In the genomic region with DNA sequence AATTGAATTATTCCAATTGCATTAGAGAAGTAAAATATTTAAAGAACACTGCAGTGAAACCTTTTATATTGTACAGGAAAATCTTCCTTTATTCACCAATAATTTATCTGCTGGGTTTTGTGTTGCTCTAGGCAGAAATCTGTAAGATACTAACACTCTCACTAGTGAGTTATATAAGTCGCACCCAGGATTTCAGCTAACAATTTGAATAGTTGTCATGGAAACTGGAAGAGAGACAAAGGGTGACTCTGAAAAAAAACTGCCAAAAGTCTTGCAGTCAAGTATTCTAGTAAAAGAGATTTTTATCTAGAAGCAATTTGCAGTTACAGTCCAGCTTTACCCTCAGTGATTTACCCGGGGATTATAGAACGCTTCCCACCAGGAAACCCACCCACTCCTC, we compare ENCODE assay signal across 28 mouse cellular contexts.
DNase-seq lines count a peak whose midpoint lies in the region; ATAC-seq and TF ChIP-seq lines count a peak whose summit lies in the region.
"Had no signal": no experiment of that assay in that cellular context is flagged by ENCODE, and none has a peak within 500 bp of the region (broad histone marks: within the 10 kb centered on the region; RNA-seq: fewer than 3 reads in every experiment).

No protein-coding gene starts in this region.

- peak; percentile 60 for ATAC-seq in forebrain, postnatal 0 days
- no peak for ATAC-seq in forebrain, embryonic 15.5 days (replicated peaks)
- ATAC-seq: intestine, postnatal 0 days had no signal

- H3K4me3 ChIP-seq in forebrain, postnatal 0 days (ENCODE audit: low read depth, low read length) = no peak overlapping the region
- no peak overlapping the region for H3K4me3 ChIP-seq in forebrain, embryonic 15.5 days
- H3K4me3 ChIP-seq: embryonic facial prominence, embryonic 13.5 days; erythroblast, embryonic 14.5 days; gastrocnemius, adult 2 months; heart, embryonic 15.5 days; kidney, embryonic 15.5 days; myocyte; neural tube, embryonic 13.5 days; stomach, embryonic 15.5 days had no signal

- WGBS in forebrain, postnatal 0 days = 13% methylated on average over 3 of the region's 3 CpGs
- WGBS in forebrain, embryonic 15.5 days = 19% methylated on average over 3 of the region's 3 CpGs

- H3K27me3 ChIP-seq in forebrain, postnatal 0 days (ENCODE audit: insufficient read depth, low read length) = no peaks in the 10 kb centered on the region
- no peaks in the 10 kb centered on the region for H3K27me3 ChIP-seq in forebrain, embryonic 15.5 days
- H3K27me3 ChIP-seq: embryonic facial prominence, embryonic 13.5 days; heart, embryonic 15.5 days; kidney, embryonic 15.5 days; neural tube, embryonic 13.5 days; stomach, embryonic 15.5 days had no signal

- H3K4me1 ChIP-seq in forebrain, postnatal 0 days (ENCODE audit: insufficient read depth) = 0 out of 2 replicates have a peak, but pooled peaks cover 3% of the 10 kb centered on the region
- no peaks in the 10 kb centered on the region for H3K4me1 ChIP-seq in forebrain, embryonic 15.5 days
- H3K4me1 ChIP-seq: embryonic facial prominence, embryonic 13.5 days; heart, embryonic 15.5 days; kidney, embryonic 15.5 days; stomach, embryonic 15.5 days had no signal

- H3K9me3 ChIP-seq in forebrain, postnatal 0 days (ENCODE audit: low read length) = no peaks in the 10 kb centered on the region
- no peaks in the 10 kb centered on the region for H3K9me3 ChIP-seq in forebrain, embryonic 15.5 days
- H3K9me3 ChIP-seq: embryonic facial prominence, embryonic 13.5 days; heart, embryonic 15.5 days; kidney, embryonic 15.5 days; neural tube, embryonic 13.5 days; stomach, embryonic 15.5 days had no signal

- H3K4me2 ChIP-seq in forebrain, postnatal 0 days (ENCODE audit: low read depth) = no peak overlapping the region
- no peak overlapping the region for H3K4me2 ChIP-seq in forebrain, embryonic 15.5 days (replicated peaks)
- H3K4me2 ChIP-seq: embryonic facial prominence, embryonic 13.5 days; heart, embryonic 15.5 days; kidney, embryonic 15.5 days; neural tube, embryonic 13.5 days; stomach, embryonic 15.5 days had no signal

- H3K9ac ChIP-seq in forebrain, postnatal 0 days = no peak overlapping the region
- H3K9ac ChIP-seq in forebrain, embryonic 15.5 days (replicated peaks) = no peak overlapping the region
- H3K9ac ChIP-seq: embryonic facial prominence, embryonic 13.5 days; heart, embryonic 15.5 days; kidney, embryonic 15.5 days; neural tube, embryonic 13.5 days; stomach, embryonic 15.5 days had no signal

- no peak for TF ChIP-seq CTCF in forebrain, postnatal 0 days (IDR thresholded peaks at IDR 0.05; ENCODE audit: low read depth)

- peak; percentile 54 for DNase-seq in forebrain, postnatal 0 days
- DNase-seq in layer of hippocampus, adult 9-11 months = peak; percentile 22
- no peak for DNase-seq in layer of hippocampus, postnatal 36 days
- DNase-seq in right cerebral cortex, adult 18-20 months = peak; percentile 22
- no peak for DNase-seq in right cerebral cortex, postnatal 10 days (ENCODE audit: low spot score in 2 of 2)
- no peak for DNase-seq in spleen, postnatal 4 days (ENCODE audit: low spot score in 2 of 2)
- DNase-seq in adipocyte (ENCODE audit: low spot score) = no peak
- DNase-seq: adrenal gland, adult 2 months; cerebellum, adult 8-10 months; cerebellum, postnatal 36 days; embryo, embryonic 11 days; gastrocnemius, adult 2 months; heart, postnatal 4 days; kidney, postnatal 36 days; retina, postnatal 1 day; right cerebral cortex, postnatal 4 days; thymus, adult 18-20 months; thymus, postnatal 36 days had no signal

- no peaks in the 10 kb centered on the region for H3K36me3 ChIP-seq in forebrain, postnatal 0 days (ENCODE audit: insufficient read depth)
- H3K36me3 ChIP-seq in forebrain, embryonic 15.5 days = no peaks in the 10 kb centered on the region
- H3K36me3 ChIP-seq: embryonic facial prominence, embryonic 13.5 days; heart, embryonic 15.5 days; kidney, embryonic 15.5 days; neural tube, embryonic 13.5 days; stomach, embryonic 15.5 days had no signal

- no peak overlapping the region for H3K27ac ChIP-seq in forebrain, postnatal 0 days (ENCODE audit: low read depth, low read length)
- no peak overlapping the region for H3K27ac ChIP-seq in forebrain, embryonic 15.5 days (replicated peaks)
- H3K27ac ChIP-seq: embryonic facial prominence, embryonic 13.5 days; gastrocnemius, adult 2 months; heart, embryonic 15.5 days; kidney, embryonic 15.5 days; macrophage; neural tube, embryonic 13.5 days; stomach, embryonic 15.5 days had no signal

Comparison
In these comparisons a context has a peak if more than half of its experiments do, and no peak if none do; other contexts are left out.
1. DNase-seq: peak in forebrain, postnatal 0 days (single experiment), layer of hippocampus, adult 9-11 months (single experiment) and right cerebral cortex, adult 18-20 months (single experiment); none in layer of hippocampus, postnatal 36 days (0 of 2), right cerebral cortex, postnatal 10 days (0 of 2), spleen, postnatal 4 days (0 of 2) and adipocyte (single experiment).